Mouse (Mus musculus) adipocyte (in vitro differentiated cells): ENCODE measurements at regions not wholly inside any gene's neighbourhood (a gene's known extent, or its start where the extent isn't known, plus 50 kb on each side); places are given as distances from the start of the nearest gene placed in this dataset.
"Not testable (repeated sequence)": the region's sequence is repeated elsewhere in the genome, so short reads cannot be mapped to it uniquely, and the experiment has no call there.

Source experiments
- DNase-seq: peaks from one replicate; pipeline ENCODE4 v3.0.0-alpha.2; 2016; ENCODE audit warnings: low spot score

GRCm38 (mm10) chr3:124157858-124158655 is 162.6 kb upstream of the Tram1l1 start:
- no peak for DNase-seq

GRCm38 (mm10) chr3:124193331-124193730 is 127.3 kb upstream of the Tram1l1 start:
- not testable (repeated sequence) for DNase-seq

GRCm38 (mm10) chr3:124200226-124200940 is 120.3 kb upstream of the Tram1l1 start:
- not testable (repeated sequence) for DNase-seq

GRCm38 (mm10) chr3:124217131-124217530 is 103.5 kb upstream of the Tram1l1 start:
- no peak for DNase-seq

- DNase-seq = no peak
These were observed 94.7 kb upstream of the Tram1l1 start for GRCm38 (mm10) chr3:124225982-124226381.

GRCm38 (mm10) chr3:124227701-124228100 is 93.0 kb upstream of the Tram1l1 start:
- DNase-seq = no peak

GRCm38 (mm10) chr3:124240936-124241733 is 79.5 kb upstream of the Tram1l1 start:
- DNase-seq = no peak

- no peak for DNase-seq
These were observed 79.0 kb upstream of the Tram1l1 start for GRCm38 (mm10) chr3:124241734-124242006.

- DNase-seq = no peak
These were observed 58.5 kb upstream of the Tram1l1 start for GRCm38 (mm10) chr3:124262150-124262549.

- DNase-seq = no peak
These were observed 53.8 kb upstream of the Tram1l1 start for GRCm38 (mm10) chr3:124266821-124267220.

- no peak for DNase-seq
These were observed 50.1 kb upstream of the Tram1l1 start for GRCm38 (mm10) chr3:124270506-124270905.
